Mouse (Mus musculus): ENCODE data around the gene Gm45623. TPM values are rescaled to one million over a fixed set of nuclear protein-coding genes. Genes with fewer than 3 reads are reported as not detected.
A peak's percentile ranks its signal among the peaks of the same experiment; 100 is the strongest.

Gene Gm45623
- 1 to 10 TPM; 1.1 to 1.4 (median 1.2) TPM for total RNA-seq (2022)

- DNase-seq (ENCODE audit: low spot score in 2 of 2): no peak
These were observed at the start of gene Gm45623 for GRCm38 (mm10) chr13:56753192-56753951. Gene Gm45623, minus strand, starts transcription at chr13:56753827.

- no peak for DNase-seq (ENCODE audit: low spot score in 2 of 2)
These were observed 43.8 kb upstream of the Gm45623 start for GRCm38 (mm10) chr13:56797459-56797858.

GRCm38 (mm10) chr13:56795501-56795900 is 41.9 kb upstream of the Gm45623 start:
- no peak for DNase-seq (ENCODE audit: low spot score in 2 of 2)

GRCm38 (mm10) chr13:56794441-56794840 is 40.8 kb upstream of the Gm45623 start:
- no peak for DNase-seq (ENCODE audit: low spot score in 2 of 2)

GRCm38 (mm10) chr13:56792844-56793243 is 39.2 kb upstream of the Gm45623 start:
- no peak for DNase-seq (ENCODE audit: low spot score in 2 of 2)

- no peak for DNase-seq (ENCODE audit: low spot score in 2 of 2)
These were observed 37.1 kb upstream of the Gm45623 start for GRCm38 (mm10) chr13:56790683-56791082.

GRCm38 (mm10) chr13:56782621-56783020 is 29.0 kb upstream of the Gm45623 start:
- DNase-seq (ENCODE audit: low spot score in 2 of 2): peak in 1 of 2 experiments; percentile 43

- DNase-seq (ENCODE audit: low spot score in 2 of 2): no peak
These were observed 28.1 kb upstream of the Gm45623 start for GRCm38 (mm10) chr13:56781697-56782096.

- no peak for DNase-seq (ENCODE audit: low spot score in 2 of 2)
These were observed 27.3 kb upstream of the Gm45623 start for GRCm38 (mm10) chr13:56780746-56781469.

- no peak for DNase-seq (ENCODE audit: low spot score in 2 of 2)
These were observed 20.7 kb upstream of the Gm45623 start for GRCm38 (mm10) chr13:56774304-56774703.

- no peak for DNase-seq (ENCODE audit: low spot score in 2 of 2)
These were observed 19.7 kb upstream of the Gm45623 start for GRCm38 (mm10) chr13:56773262-56773870.

- no peak for DNase-seq (ENCODE audit: low spot score in 2 of 2)
These were observed 19.0 kb upstream of the Gm45623 start for GRCm38 (mm10) chr13:56772592-56772991.

GRCm38 (mm10) chr13:56770786-56771185 is 17.2 kb upstream of the Gm45623 start:
- DNase-seq (ENCODE audit: low spot score in 2 of 2): no peak

GRCm38 (mm10) chr13:56770136-56770578 is 16.5 kb upstream of the Gm45623 start:
- peak in 1 of 2 experiments; percentile 46 for DNase-seq (ENCODE audit: low spot score in 2 of 2)

- DNase-seq (ENCODE audit: low spot score in 2 of 2): no peak
These were observed 15.8 kb upstream of the Gm45623 start for GRCm38 (mm10) chr13:56769431-56769830.

- peak in 1 of 2 experiments; percentile 29 for DNase-seq (ENCODE audit: low spot score in 2 of 2)
These were observed 12.6 kb upstream of the Gm45623 start for GRCm38 (mm10) chr13:56766211-56766610.

- DNase-seq (ENCODE audit: low spot score in 2 of 2): no peak
These were observed 11.8 kb upstream of the Gm45623 start for GRCm38 (mm10) chr13:56765284-56766032.

GRCm38 (mm10) chr13:56762446-56763229 is 9.0 kb upstream of the Gm45623 start:
- no peak for DNase-seq (ENCODE audit: low spot score in 2 of 2)

- peak in 1 of 2 experiments; percentile 75 for DNase-seq (ENCODE audit: low spot score in 2 of 2)
These were observed 4.9 kb upstream of the Gm45623 start for GRCm38 (mm10) chr13:56758492-56758891.

- no peak for DNase-seq (ENCODE audit: low spot score in 2 of 2)
These were observed 3.6 kb upstream of the Gm45623 start for GRCm38 (mm10) chr13:56757201-56757600.

- DNase-seq (ENCODE audit: low spot score in 2 of 2): no peak
These were observed 2.2 kb upstream of the Gm45623 start for GRCm38 (mm10) chr13:56755871-56756270.

All from layer of hippocampus, adult 8-10 months (tissue).